Mouse (Mus musculus): ENCODE measurements around the gene Tmem176a.

Tmem176a gene

GRCm38 (mm10) chr6:48894203-48894602 lies 53.5 kb downstream of the Tmem176a start:
- DNase-seq (ENCODE audit: low spot score), result no peak

GRCm38 (mm10) chr6:48894938-48895818 lies 54.5 kb downstream of the Tmem176a start:
- no peak for DNase-seq (ENCODE audit: low spot score)

GRCm38 (mm10) chr6:48895941-48896340 lies 55.2 kb downstream of the Tmem176a start:
- DNase-seq (ENCODE audit: low spot score), result no peak

All from urinary bladder, postnatal 25 days (tissue).